Mouse (Mus musculus): ENCODE results near the gene L2hgdh. TPM values are rescaled to one million over a fixed set of nuclear protein-coding genes. Genes with fewer than 3 reads are reported as not detected.

Gene L2hgdh
- polyA plus RNA-seq, 1 experiment, result 9.9 TPM

DNA sequence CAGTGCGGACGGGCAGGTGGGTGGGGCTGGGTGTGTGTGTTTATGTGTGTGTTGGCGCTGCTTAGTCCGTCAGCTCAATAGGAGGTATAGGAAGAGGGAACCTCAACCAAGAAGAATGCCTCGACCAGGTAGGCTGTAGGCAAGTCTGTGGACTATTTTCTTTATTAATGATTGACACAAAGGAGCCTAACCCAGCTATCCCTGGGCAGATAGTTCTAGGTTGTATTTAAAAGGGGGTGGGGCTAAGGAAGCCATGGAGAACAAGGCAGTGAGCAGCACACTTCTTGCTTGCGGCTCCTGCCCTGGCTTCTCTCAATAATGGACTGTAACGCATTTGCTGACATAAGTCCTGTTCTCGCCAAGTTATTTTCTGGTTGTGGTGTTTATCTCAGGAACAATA, 75.2 kb downstream of the L2hgdh start:
- DNase-seq (ENCODE audit: low read depth), result no peak
- no peak for TF ChIP-seq CTCF (IDR thresholded peaks at IDR 0.05; ENCODE audit: borderline replicate concordance, extremely low read depth, insufficient read depth, insufficient read length)

DNA sequence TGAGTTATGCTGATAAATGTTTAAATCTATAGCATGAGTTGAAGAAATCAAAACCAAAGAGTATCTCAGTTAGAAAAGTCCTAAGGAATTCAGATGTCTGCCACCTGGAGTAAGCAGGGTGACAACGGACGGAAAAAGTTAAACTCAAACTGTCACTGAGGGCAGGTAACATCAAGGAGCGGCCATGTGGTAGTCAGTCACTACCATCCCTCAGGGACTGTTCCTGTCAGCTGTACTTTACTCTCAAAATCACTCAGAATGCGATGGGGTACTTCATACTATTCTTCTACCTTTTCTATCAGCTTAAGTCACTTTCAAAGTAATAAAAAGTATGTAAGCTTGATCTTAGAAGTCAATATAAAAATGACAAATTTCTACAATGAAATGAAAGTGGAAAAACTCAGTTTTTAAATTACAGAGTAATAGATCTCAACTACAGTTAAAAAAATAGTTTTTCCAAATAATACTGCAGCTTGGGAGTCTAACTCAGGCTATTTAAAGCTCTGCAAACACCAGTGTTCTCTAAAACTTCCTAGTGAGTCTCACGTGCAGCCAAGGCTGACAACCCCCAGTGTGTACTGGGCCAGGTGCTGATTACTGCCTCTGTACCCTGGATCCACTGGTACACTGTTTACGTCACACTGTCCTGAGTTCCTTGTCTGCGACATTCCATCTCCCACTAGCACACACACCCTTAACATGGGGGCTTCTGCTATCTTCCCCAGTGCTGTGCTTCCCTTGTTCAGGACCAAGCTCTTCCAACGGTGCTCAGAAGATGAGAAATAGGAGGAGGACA, 78.7 kb downstream of the L2hgdh start:
- no peak for DNase-seq (ENCODE audit: low read depth)
- TF ChIP-seq POLR2A (IDR thresholded peaks at IDR 0.05; ENCODE audit: borderline replicate concordance, extremely low read depth, insufficient read depth, insufficient read length, poor library complexity, severe bottlenecking), result no peak
- TF ChIP-seq CTCF (IDR thresholded peaks at IDR 0.05; ENCODE audit: borderline replicate concordance, extremely low read depth, insufficient read depth, insufficient read length), result no peak

DNA sequence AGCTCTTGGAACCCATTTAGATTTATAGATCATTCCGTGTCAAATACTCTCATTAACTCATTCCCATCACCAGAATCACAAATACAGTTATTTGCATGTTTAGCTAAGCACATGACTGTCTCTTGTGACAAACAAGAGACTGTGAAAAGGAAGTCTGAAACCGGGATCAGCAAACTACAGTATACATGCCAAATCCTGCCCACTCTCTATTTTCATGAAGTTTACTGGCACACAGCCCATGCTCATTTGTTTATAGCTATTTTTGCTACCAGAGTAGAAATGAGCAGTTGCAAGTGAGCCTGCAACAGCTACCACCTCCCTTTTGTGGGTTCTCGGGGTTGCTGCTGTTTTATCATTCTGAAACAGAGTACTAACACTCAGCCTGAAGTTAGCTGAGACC, 79.8 kb downstream of the L2hgdh start:
- DNase-seq (ENCODE audit: low read depth), result peak; percentile 71
- TF ChIP-seq POLR2A (IDR thresholded peaks at IDR 0.05; ENCODE audit: borderline replicate concordance, extremely low read depth, insufficient read depth, insufficient read length, poor library complexity, severe bottlenecking) (no peak), CTCF (IDR thresholded peaks at IDR 0.05; ENCODE audit: borderline replicate concordance, extremely low read depth, insufficient read depth, insufficient read length) (no peak)

DNA sequence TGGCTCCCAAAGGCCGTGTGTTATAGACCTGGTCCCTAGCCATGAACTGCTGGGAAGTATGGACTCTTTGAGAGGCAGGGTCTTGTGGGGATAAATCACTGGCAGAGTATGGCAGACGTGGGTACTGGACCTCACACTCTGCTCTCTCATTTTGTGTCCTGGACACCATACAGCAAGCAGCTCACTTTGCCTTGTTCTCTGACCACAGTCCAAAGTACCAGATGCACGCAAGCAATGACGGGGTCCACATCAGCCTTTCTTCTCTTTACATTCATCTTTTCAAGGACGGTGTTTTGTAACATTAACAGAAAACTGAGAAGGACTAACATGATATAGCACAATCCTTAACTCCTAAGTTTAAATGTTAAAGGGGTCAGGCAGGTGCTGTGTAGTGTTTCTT, 81.8 kb downstream of the L2hgdh start:
- DNase-seq (ENCODE audit: low read depth), result no peak
- no peak for TF ChIP-seq CTCF (IDR thresholded peaks at IDR 0.05; ENCODE audit: borderline replicate concordance, extremely low read depth, insufficient read depth, insufficient read length)
- no peak for TF ChIP-seq POLR2A (IDR thresholded peaks at IDR 0.05; ENCODE audit: borderline replicate concordance, extremely low read depth, insufficient read depth, insufficient read length, poor library complexity, severe bottlenecking)

Other genes with a start within 250 kb of the L2hgdh start
- gene Vcpkmt, start 141.8 kb downstream of the L2hgdh start, polyA plus RNA-seq (2012; rRNA removed), result 16.2 and 17.1 TPM in 2 replicates
- 36.0 and 41.8 TPM in 2 replicates for gene Sos2, start 43.0 kb downstream of the L2hgdh start, polyA plus RNA-seq (2012; rRNA removed)
- gene Atp5s, start 77 bp upstream of the L2hgdh start, polyA plus RNA-seq (2012; rRNA removed), result 17.4 and 26.6 TPM in 2 replicates
- 2.2 and 3.4 TPM in 2 replicates for gene Cdkl1, start 66.4 kb upstream of the L2hgdh start, polyA plus RNA-seq (2012; rRNA removed)
- 47.7 and 75.7 TPM in 2 replicates for gene Atl1, start 167.7 kb upstream of the L2hgdh start, polyA plus RNA-seq (2012; rRNA removed)
- 20.4 and 25.7 TPM in 2 replicates for gene Map4k5, start 168.3 kb upstream of the L2hgdh start, polyA plus RNA-seq (2012; rRNA removed)

Data from brain, embryonic 14.5 days (tissue).